Mouse (Mus musculus): ENCODE measurements around the gene Gtpbp1. TPM values are rescaled to one million over a fixed set of nuclear protein-coding genes. Genes with fewer than 3 reads are reported as not detected.

The Gtpbp1 gene
- total RNA-seq, 2 experiments from 2014 or later: 24.4 to 28.5 TPM

DNA sequence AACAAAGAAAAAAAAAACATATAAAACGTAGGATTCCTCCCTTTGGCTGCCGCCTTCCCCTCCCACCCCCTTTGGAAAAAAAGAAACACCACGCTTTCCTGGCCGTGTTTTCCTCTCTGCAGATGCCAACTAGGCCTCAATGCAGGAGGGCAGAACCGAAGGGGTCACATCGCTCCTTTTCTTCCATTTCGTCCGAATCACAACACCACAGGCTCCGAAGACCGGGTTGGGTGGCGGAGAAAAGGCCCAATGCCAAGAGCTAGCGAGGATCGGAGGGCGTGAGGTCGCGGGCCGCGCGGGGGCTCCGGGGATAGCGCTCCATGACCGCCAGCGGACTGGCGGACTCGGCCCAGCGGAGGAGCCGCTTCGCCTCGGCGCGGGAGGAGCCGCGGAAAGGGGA is 3.5 kb upstream of the Gtpbp1 start:
- H3K4me3 ChIP-seq: peak overlapping the region; percentile 90
- H3K27ac ChIP-seq: peak overlapping the region; percentile 98
- intact Hi-C loops (cut with DNase I): loop anchor here (10.0 kb wide), 1 partner anchor 142 kb away; the partner anchor contains the start of gene Ddx17
- DNase-seq: no peak
- TF ChIP-seq CTCF (IDR thresholded peaks at IDR 0.05): no peak

DNA sequence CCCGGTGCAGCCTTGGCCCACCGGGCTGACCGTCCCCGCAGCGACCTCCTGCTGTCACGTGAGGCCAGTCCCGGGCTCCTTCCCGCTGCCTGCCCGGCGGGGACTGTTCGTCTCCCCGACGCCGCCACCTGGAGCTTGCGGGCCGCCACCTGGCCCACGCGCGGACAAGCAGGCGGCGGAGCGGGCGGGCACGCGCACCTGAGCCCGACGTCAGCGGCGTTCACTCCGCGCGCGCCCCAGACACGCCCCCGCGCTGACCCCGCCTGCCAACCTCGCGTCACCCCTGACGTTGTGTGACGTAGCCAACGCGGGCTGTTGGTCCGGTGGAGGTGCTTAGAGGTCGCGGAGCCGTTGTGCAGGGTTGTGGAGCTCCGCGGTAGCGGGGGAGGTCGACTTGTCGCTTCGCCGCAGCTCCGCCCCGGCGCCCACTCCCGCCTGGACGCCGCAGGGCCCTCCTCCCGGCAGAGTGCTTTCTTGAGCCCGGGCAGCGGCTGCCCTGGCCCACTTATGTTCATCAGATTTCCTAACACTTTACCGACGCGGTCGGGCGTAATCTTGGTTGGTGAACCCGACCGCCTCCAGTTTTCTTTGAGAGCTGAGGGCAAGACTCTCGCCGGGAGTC is 2.9 kb upstream of the Gtpbp1 start, which contains the start of gene Josd1:
TSS of gene Josd1 (minus strand) at position 274 of the 622 bp plus-strand sequence.
- intact Hi-C loops (cut with DNase I): loop anchor here (10.0 kb wide), 1 partner anchor 143 kb away; the partner anchor contains the start of gene Ddx17
- DNase-seq: peak; percentile 98
- H3K27ac ChIP-seq: peak within 1 kb of the TSS; percentile 98
- H3K4me3 ChIP-seq: peak within 1 kb of the TSS; percentile 90
- TF ChIP-seq CTCF (IDR thresholded peaks at IDR 0.05): no peak

DNA sequence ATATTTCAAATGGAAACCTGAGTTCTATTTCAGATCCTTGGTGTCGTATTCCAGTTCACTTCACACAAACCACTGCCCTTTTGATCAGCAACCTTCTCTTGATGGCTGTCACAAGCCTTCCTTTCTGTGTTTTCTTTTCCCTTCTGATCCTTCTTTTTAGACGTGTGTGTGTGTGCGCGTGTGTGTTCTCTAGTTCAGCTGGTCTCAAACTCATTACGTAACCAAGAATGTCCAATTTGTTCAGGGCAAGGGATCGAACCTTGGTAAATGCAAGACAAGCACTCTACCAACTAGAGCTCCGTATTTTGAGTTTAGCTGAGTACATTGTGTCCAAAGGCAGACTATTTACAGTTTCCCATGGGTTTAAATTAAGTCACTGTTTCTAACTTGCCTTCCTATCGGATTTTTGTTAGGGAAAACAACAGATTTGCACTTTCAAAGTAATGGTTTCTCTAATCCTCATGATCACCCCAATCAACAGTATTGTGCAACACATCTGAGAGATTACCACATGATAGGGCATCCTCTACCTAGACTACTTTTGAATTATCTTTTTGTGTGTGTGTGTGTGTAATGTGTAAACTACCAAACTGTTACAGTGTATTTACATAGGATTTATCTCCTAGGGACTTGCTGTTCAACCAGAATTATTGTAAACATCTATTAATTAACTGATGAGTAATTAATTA is 2.2 kb upstream of the Gtpbp1 start:
- no peak for DNase-seq
- no peak for TF ChIP-seq CTCF (IDR thresholded peaks at IDR 0.05)
- H3K27ac ChIP-seq: peak overlapping the region; percentile 98
- intact Hi-C loops (cut with DNase I): loop anchor here (10.0 kb wide), 1 partner anchor 144 kb away; the partner anchor contains the start of gene Ddx17
- H3K4me3 ChIP-seq: peak overlapping the region; percentile 90

DNA sequence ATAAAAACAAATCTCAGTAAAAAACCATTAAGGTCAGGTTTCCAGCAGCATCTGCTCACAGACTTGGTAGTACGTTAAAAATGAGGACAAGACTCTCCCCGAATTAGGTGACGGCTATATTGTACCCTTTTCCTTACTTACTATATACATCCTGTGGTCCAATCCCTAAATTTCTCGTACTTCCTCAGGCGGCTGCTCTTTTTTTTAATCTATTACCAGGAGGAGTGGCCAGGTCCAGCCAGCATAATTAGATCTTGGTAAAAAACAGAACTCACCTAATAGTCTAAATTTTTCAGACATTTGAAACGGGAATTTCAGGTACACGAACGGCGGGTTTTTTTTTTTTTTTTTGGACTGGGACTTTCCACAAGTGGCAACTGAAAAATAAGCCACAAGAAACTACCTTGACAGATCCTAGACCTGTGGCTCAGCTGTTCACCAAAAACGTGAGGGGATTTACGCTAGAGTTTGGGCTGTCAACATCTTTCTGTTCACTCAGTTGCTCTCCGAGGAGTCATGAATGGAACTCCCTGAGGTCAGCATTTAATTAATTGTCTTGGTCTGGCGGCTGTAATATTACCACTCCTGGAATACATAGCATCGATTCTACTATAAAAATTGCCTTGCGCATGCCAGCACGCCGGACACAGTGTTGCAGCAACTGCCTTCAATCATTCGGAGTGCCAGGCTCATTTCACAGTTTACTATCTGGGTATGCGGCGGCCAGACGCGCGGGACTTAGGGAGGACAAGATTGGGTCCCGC is 801 bp upstream of the Gtpbp1 start:
- intact Hi-C loops (cut with DNase I): loop anchor here (2.0 to 10.0 kb wide), 2 partner anchors 51 to 145 kb away; partner anchors contain the start of gene Ddx17
- Histone ChIP-seq H3K4me3 (peak overlapping the region; percentile 71), H3K27ac (peak overlapping the region; percentile 98)
- DNase-seq: no peak
- TF ChIP-seq CTCF (IDR thresholded peaks at IDR 0.05): no peak

DNA sequence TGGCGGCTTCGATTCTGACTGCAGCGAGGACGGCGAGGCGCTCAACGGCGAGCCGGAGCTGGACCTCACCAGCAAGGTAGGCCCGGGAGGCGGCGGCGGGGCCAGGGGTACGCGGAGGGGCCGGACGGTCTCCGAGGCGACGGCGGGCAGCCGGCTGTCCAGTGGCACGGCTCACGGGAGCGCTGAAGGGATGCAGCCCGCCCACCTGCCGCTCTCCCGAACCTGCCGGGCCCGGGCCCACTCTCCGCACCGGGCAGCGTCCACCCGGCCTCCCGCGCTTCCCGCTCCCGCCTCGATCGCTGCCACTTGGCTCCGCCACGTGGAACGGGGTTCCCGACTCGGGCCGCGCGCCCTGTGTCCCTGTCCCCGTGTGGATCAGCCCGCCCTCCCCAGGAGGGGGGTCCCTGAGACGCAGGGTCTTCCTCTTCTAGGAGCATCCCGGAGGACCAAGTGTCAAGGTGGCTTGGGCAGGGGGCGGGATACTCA is 421 bp downstream of the Gtpbp1 start:
- intact Hi-C loops (cut with DNase I): loop anchor here (2.0 kb wide), 1 partner anchor 50 kb away; no protein-coding TSS in a partner anchor
- no peak for TF ChIP-seq CTCF (IDR thresholded peaks at IDR 0.05)
- Histone ChIP-seq H3K27ac (peak overlapping the region; percentile 97), H3K4me3 (peak overlapping the region; percentile 98)
- DNase-seq: peak; percentile 74

DNA sequence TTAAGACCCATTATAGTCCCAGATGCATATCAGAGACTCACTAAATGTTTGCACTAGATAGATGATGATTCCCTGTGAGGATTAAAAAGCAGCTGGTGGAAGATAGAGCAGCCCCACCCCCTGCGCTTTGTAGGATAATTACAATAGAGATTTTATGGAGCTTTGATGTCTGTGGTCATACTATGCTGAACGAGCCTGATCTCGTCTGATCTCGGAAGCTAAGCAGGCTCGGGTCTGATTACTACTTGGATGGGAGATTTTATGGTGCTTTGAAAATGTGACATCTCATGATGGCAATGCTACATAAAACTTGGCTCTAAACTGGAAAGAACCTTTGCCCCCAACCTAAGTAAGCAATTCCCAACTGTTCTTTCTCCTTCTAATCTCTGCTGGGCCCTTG is 1.7 kb downstream of the Gtpbp1 start:
- Histone ChIP-seq H3K4me3 (no peak overlapping the region), H3K27ac (no peak overlapping the region)
- DNase-seq: no peak
- intact Hi-C loops (cut with DNase I): no loop called here
- TF ChIP-seq CTCF (IDR thresholded peaks at IDR 0.05): no peak

DNA sequence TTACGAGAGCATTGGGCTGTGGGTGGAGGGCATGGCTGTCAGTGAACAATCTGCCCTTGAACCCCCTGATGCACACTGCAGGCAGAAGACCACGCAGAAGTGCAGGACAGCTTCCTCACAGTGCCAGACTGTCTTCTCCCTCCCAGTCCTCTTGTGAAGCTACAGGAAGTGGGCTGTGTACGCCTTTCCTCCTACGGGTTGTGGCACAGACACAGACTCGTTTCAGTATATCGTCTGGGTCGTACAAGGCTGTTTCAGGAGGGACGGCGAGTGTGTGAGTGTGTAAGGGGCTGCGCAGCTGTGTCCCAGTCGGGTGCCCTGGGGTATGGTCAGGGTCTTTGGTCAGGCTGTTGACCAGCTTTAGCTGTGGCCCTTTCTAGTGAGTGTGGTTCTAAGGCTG is 3.1 kb downstream of the Gtpbp1 start:
- intact Hi-C loops (cut with DNase I): no loop called here
- H3K27ac ChIP-seq: no peak overlapping the region
- no peak for DNase-seq
- H3K4me3 ChIP-seq: no peak overlapping the region
- TF ChIP-seq CTCF (IDR thresholded peaks at IDR 0.05): no peak

DNA sequence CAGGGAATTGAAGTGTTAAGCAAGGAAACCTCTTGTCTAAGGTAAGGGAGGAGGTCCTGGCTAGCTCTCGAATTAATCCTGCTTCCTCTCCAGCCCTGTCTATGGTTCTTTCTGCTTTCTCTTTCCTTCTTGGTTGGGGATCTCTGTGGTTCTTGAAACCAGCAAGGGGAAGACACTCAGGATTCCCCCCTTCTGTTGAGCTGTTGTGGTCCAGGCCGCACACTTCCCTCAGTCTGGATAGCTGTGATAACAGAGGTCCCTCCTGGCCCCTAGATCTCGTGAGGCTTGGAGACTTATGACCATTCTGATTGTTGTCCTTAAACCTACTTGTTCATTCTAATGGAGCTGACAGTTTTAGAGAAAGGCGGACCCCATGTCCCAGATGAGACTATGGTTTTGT is 3.9 kb downstream of the Gtpbp1 start:
- intact Hi-C loops (cut with DNase I): no loop called here
- DNase-seq: no peak
- no peak for TF ChIP-seq CTCF (IDR thresholded peaks at IDR 0.05)
- no peak overlapping the region for H3K4me3 ChIP-seq
- no peak overlapping the region for H3K27ac ChIP-seq

DNA sequence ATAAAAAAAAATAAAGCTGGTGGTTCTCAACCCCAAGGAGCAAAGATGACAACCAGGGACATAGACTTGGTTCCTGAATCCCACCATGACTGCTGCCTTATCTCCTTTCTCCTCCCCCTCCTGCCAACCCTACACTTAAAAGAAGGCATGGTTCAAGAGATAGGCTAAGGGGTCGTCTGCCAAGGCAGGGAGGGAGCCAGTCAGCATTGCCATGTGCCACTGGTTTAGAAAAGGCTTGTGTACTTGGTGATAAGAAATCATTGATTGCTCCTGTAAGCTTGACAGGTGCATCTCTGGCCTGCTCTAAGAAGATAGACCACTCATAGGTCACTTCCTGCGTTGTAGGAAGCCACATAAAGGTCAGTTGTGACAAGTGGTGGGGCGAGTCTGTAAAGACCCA is 4.9 kb downstream of the Gtpbp1 start:
- TF ChIP-seq CTCF (IDR thresholded peaks at IDR 0.05): no peak
- no peak overlapping the region for H3K4me3 ChIP-seq
- no peak overlapping the region for H3K27ac ChIP-seq
- intact Hi-C loops (cut with DNase I): no loop called here
- DNase-seq: no peak

DNA sequence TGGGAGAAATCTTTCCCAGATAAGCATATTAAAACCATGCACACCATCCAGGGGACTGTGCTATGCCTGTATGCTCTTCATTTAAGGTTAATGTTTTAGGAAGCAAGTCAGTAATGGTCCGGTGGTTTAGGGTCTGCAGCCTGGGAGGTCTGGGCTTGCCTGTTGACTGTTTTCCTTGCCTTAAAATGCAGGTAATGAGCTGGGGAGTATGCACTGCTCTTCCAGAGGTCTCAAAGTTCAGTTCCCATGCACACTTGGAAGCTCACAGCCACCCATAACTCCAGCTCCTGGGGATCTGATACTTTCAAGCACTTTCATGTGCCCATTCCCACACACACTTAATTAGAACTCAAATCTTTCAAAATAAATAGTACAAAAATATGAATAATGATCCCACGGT is 5.9 kb downstream of the Gtpbp1 start:
- no peak overlapping the region for H3K4me3 ChIP-seq
- DNase-seq: no peak
- no peak overlapping the region for H3K27ac ChIP-seq
- no peak for TF ChIP-seq CTCF (IDR thresholded peaks at IDR 0.05)
- intact Hi-C loops (cut with DNase I): no loop called here

DNA sequence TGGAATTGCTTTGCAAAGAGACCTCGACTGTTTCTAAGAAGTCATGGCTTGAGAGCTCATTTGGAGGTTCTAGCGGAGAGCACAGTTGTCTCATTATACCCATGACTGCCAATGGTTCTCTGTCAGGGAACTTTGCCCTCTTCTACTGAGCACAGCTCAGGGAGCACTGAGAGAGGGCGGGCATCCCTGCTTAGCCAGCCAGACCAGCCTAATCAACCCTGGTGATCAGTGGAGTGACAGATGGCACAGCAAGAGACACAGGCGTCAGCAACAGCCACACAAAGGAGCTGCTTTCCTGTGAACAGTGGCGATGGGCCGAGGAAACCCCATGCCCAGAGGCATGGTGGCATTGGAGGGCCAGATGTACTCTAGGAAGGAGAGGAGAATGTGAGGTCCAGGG is 6.4 kb downstream of the Gtpbp1 start:
- TF ChIP-seq CTCF (IDR thresholded peaks at IDR 0.05): no peak
- no peak for DNase-seq
- intact Hi-C loops (cut with DNase I): no loop called here
- Histone ChIP-seq H3K4me3 (no peak overlapping the region), H3K27ac (no peak overlapping the region)

DNA sequence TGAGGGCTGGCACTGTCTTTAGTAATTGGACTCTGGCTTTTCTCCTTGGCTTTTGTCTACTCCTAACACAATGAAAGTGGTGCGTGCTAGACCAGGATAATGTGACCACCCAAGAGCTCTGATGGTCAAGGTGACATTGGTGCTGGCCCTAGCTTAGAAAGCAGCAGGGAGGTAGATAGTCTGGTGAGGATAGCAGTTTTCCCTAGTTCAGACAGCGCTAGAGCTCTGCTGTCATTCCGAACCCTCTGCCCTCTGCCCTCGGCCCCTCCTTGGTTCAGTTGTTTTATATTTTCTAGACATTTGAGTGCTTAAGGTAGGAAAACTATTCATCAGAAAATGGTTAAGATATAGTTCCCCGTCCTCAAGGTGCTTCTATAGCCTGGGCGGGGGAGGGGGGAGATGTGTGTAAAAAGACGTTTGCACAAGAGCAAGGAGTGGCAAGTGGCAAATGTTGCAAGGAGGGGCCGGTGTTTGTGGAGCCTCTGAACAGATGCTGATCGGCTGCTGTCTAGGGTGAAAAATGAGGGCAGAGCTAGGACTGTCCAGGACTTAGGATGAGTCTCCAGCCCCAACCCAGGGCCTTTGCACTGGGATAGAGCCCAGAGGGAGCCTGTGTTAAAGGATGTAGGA is 7.0 kb downstream of the Gtpbp1 start:
- DNase-seq: no peak
- intact Hi-C loops (cut with DNase I): no loop called here
- Histone ChIP-seq H3K27ac (no peak overlapping the region), H3K4me3 (no peak overlapping the region)
- TF ChIP-seq CTCF (IDR thresholded peaks at IDR 0.05): no peak

Measured in gastrocnemius, adult 2 months (tissue).